Mouse (Mus musculus) embryonic facial prominence, embryonic 11.5 days (tissue): ENCODE data around the gene Taf6. TPM values are rescaled to one million over a fixed set of nuclear protein-coding genes. Genes with fewer than 3 reads are reported as not detected.

Experiments
- ATAC-seq: fragments of 200-750 bp; cut with Nextera tagmentation; replicated peaks from 2 replicates; pipeline ENCODE4 v1.8.0; 2017; ENCODE audit warnings: low read depth; ENCODE audit not compliant: insufficient number of reproducible peaks, low FRiP score, low TSS enrichment
- DNase-seq: peaks from one replicate; pipeline ENCODE4 v3.0.0-alpha.2; 2015; ENCODE audit warnings: low spot score
- H3K27ac ChIP-seq: fragments of 300-500 bp; sonication (generic); replicated peaks from 2 replicates; pipeline ENCODE4 v1.5.1; 2014; ENCODE audit warnings: mild to moderate bottlenecking, low read depth, low read length, control low read depth
- H3K27me3 ChIP-seq: fragments of 300-500 bp; sonication (generic); 2 replicates; pipeline ENCODE4 v1.6.1; 2014; ENCODE audit warnings: mild to moderate bottlenecking, low read length, moderate library complexity, mixed read lengths; ENCODE audit not compliant: control insufficient read depth, insufficient read depth
- H3K36me3 ChIP-seq: fragments of 300-500 bp; sonication (generic); replicated peaks from 2 replicates; pipeline ENCODE4 v1.6.1; 2014; ENCODE audit warnings: low read depth, mild to moderate bottlenecking, low read length, moderate library complexity, mixed read lengths; ENCODE audit not compliant: control insufficient read depth, insufficient read depth
- H3K4me1 ChIP-seq: fragments of 300-500 bp; sonication (generic); 2 replicates; pipeline ENCODE4 v1.6.1; 2014; ENCODE audit warnings: low read length, mixed read lengths; ENCODE audit not compliant: control insufficient read depth, insufficient read depth
- H3K4me2 ChIP-seq: fragments of 300-500 bp; sonication (generic); 2 replicates; pipeline ENCODE4 v1.6.1; 2014; ENCODE audit warnings: low read depth, mild to moderate bottlenecking, control low read depth, low read length, moderate library complexity
- H3K4me3 ChIP-seq: fragments of 300-500 bp; sonication (generic); 2 replicates; pipeline ENCODE4 v1.5.1; 2014; ENCODE audit warnings: low read depth, low read length, control low read depth
- H3K9ac ChIP-seq: fragments of 300-500 bp; sonication (generic); replicated peaks from 2 replicates; pipeline ENCODE4 v1.6.1; 2014; ENCODE audit warnings: mild to moderate bottlenecking, control low read depth, low read length
- H3K9me3 ChIP-seq: fragments of 300-500 bp; sonication (generic); replicated peaks from 2 replicates; pipeline ENCODE4 v1.6.1; 2016; ENCODE audit warnings: mild to moderate bottlenecking, low read length, inconsistent platforms, mixed read lengths; ENCODE audit not compliant: control insufficient read depth
- WGBS: fragments of 180-500 bp; shearing (Covaris S2); extraction: QIAGEN DNeasy Blood & Tissue Kit; methylation state at CpG from one replicate; pipeline ENCODE4 v1.1.7; 2014; 5-methylcytosine and 5-hydroxymethylcytosine counted together
- polyA plus RNA-seq: library from polyadenylated mRNA; unstranded; fragments of >200 nt; fragmentation: Nextera tagmentation; extraction: Ambion mirVana; gene quantifications from 2 replicates; pipeline ENCODE4 v1.2.1, GENCODE M21; 2014

The Taf6 gene
- 120 and 125 TPM in 2 replicates for polyA plus RNA-seq

DNA sequence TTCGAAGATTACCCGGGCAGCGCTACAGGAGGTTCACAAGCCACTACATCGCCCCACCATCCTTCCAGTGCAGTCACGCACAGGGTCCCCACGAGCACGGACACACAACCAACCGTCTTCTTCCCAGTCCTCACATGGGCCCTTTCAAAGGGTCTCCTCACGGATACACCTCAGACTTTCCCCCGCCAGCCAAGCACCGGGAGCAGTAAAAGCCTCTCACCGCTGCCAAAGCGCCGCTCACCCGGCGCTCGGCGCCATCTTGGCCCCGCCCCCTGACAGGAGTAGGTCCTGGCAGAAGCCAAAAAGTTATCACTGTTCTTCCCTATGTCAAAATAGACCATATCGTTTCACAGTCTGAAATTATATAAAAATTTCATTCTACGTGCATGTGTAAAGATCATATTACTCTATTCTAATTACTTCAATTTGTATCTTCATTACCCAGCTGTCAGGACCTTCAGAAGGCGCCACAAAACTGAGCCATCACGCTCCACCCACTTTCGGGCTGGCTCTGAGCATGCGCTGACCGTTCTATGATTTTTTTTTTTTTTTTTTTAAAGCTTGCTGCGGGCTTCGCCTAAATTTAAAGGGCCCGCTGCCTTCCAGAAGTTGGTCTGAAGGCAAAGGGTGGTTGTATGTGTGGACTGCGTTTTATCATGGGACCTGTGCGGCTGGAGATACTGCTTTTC, at the start of gene Taf6, which contains the start of gene Cnpy4:
TSS of gene Taf6 (minus strand) at position 502 of the 689 bp plus-strand sequence.
TSS of gene Cnpy4 (plus strand) at position 536 of the 689 bp plus-strand sequence.
- Histone ChIP-seq H3K4me3 (peak within 1 kb of the TSS; percentile 68), H3K36me3 (peaks cover 6% of the 10 kb centered on the region), H3K9ac (peak within 1 kb of the TSS; percentile 91), H3K27ac (peak within 1 kb of the TSS; percentile 52), H3K4me1 (no peaks in the 10 kb centered on the region; the same call in 1 of the 2 replicates), H3K9me3 (no peaks in the 10 kb centered on the region), H3K27me3 (no peaks in the 10 kb centered on the region), H3K4me2 (peak within 1 kb of the TSS; percentile 66)
- DNase-seq (peak; percentile 91), ATAC-seq (peak; percentile 71)
- under 1% methylated on average over 31 of the region's 31 CpGs for WGBS

DNA sequence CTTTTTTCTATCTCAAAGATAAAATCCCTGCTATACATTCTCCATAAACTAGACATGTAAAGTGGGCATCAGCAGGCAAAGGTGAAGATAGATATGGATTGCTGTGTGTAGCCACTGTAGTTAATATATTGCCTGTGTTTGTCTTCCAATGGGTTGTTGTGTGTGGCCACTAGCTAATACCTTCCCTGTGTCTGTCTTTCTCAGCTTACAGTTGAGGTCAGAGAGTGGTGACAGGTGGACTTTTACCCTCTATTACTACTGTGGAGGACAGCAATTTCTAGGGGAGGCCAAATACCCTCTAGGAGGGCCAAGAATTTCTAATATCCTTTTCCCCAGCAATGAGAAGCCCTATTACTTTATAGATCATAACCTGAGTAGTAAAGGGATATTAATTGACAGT, 47.0 kb upstream of the Taf6 start:
- no peak for DNase-seq
- Histone ChIP-seq H3K27ac (no peak overlapping the region), H3K36me3 (no peaks in the 10 kb centered on the region), H3K4me3 (no peak overlapping the region), H3K9me3 (no peaks in the 10 kb centered on the region), H3K9ac (no peak overlapping the region), H3K27me3 (no peaks in the 10 kb centered on the region), H3K4me2 (no peak overlapping the region), H3K4me1 (no peaks in the 10 kb centered on the region)
- no peak for ATAC-seq

DNA sequence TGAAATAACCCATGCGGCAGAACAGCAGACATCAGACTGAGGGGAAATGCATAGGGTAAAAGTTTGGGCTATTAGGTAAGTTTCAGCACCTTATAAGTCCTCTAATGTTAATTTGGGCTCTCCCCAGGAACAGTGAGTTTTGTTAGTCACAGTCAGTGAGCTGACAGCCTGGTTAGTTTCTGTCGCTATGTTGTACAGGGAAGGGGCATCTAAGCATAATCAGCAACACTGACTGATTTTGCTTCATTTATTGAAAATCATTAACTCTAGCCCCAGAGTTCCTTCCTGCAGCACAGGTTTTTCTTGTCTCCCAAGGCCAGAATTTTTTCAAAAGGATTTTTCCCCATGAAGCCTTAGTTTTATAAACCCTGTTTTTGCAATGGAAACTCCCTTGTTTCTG, 46.5 kb upstream of the Taf6 start:
- Histone ChIP-seq H3K9me3 (no peaks in the 10 kb centered on the region), H3K27me3 (no peaks in the 10 kb centered on the region), H3K4me2 (no peak overlapping the region), H3K4me1 (no peaks in the 10 kb centered on the region), H3K4me3 (no peak overlapping the region), H3K36me3 (no peaks in the 10 kb centered on the region), H3K9ac (no peak overlapping the region), H3K27ac (no peak overlapping the region)
- DNase-seq: no peak
- no peak for ATAC-seq
- 89% methylated on average over 2 of the region's 2 CpGs for WGBS

DNA sequence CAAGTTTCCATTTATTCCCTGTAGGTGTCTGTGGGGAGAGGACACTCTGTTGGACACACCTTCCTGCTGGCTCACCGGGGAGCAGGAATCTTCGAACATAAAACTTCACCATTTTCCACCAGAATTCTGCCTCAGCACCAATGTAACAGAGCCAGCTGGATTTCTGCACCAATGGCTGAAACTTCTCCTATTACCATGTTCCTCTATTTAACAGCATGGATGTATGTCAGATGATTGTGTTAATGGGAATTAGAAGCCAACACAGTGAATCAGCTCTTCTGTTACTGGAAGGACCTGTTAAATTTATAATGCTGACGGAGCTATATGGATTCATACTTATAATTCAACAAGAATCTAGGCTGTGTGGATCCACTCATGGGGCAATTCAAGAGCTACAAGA, 42.3 kb upstream of the Taf6 start:
- 85% methylated on average over 3 of the region's 3 CpGs for WGBS
- ATAC-seq: no peak
- H3K36me3 ChIP-seq: no peaks in the 10 kb centered on the region
- H3K4me1 ChIP-seq: no peaks in the 10 kb centered on the region
- no peak overlapping the region for H3K9ac ChIP-seq
- H3K4me2 ChIP-seq: no peak overlapping the region
- no peak overlapping the region for H3K4me3 ChIP-seq
- no peak for DNase-seq
- H3K27me3 ChIP-seq: no peaks in the 10 kb centered on the region
- H3K9me3 ChIP-seq: no peaks in the 10 kb centered on the region
- H3K27ac ChIP-seq: no peak overlapping the region

DNA sequence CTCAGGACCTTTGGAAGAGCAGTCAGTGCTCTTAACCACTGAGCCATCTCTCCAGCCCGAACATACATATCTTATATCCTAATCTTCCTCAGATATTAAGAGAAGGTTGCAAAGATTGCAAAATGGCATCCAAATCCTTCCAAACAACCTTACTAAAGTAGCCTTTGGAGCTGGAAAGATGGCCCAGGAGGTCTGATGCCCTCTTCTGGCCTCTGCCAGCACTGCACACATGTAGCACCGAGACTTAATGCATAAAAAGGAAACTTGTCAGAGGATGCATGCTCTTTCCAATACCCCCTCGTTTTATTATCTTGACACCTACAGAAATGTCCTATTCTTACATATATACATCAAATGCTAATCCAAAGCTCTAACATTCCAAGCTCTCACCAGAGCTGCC, 40.8 kb upstream of the Taf6 start:
- WGBS: 59% methylated on average over 3 of the region's 3 CpGs
- Histone ChIP-seq H3K36me3 (no peaks in the 10 kb centered on the region), H3K9me3 (no peaks in the 10 kb centered on the region), H3K27ac (no peak overlapping the region), H3K4me3 (no peak overlapping the region), H3K4me1 (no peaks in the 10 kb centered on the region), H3K27me3 (no peaks in the 10 kb centered on the region), H3K9ac (no peak overlapping the region), H3K4me2 (no peak overlapping the region)
- ATAC-seq (no peak), DNase-seq (no peak)

DNA sequence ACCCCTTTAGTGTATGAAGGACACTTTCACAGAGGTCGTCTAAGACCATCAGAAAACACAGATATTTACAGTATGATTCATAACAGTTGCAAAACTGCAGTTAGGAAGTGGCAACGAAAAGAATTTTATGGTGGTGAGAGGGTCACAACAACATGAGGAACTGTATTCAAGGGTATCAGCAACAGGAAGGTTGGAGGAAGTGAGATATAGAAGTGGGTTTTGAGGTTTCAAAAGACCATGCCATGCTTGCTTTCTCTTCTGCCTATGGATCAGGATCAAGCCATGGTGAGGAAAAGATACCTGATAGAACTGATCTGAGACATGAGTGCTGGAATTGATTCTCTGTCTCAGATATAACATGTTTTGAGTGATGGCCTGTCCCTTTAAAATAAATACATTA, 40.1 kb upstream of the Taf6 start:
- Histone ChIP-seq H3K4me1 (no peaks in the 10 kb centered on the region), H3K9me3 (no peaks in the 10 kb centered on the region), H3K36me3 (no peaks in the 10 kb centered on the region), H3K27me3 (no peaks in the 10 kb centered on the region), H3K4me2 (no peak overlapping the region), H3K27ac (no peak overlapping the region), H3K9ac (no peak overlapping the region), H3K4me3 (no peak overlapping the region)
- no peak for DNase-seq
- 62% methylated on average over 2 of the region's 2 CpGs for WGBS
- ATAC-seq: no peak

DNA sequence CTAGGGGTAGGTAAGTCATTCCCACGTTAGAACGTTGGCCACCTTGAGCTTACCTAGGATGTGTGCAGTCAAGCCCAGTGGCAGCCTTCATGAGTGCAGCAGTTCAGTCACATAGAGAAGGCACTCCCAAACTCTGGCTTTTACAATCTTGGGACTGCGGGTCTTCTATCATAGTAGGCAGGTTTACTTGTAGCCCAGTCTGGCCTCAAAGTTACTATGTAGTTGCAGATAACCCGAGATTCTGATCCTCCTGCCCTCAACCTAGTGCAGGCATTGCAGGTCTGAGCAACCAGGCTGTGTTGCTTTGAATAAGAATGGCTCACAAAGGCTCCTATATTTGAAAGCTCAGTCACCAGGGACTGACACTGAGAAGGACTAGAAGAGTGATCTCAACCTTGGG, 39.2 kb upstream of the Taf6 start:
- H3K27me3 ChIP-seq: no peaks in the 10 kb centered on the region
- no peaks in the 10 kb centered on the region for H3K4me1 ChIP-seq
- no peak overlapping the region for H3K27ac ChIP-seq
- no peaks in the 10 kb centered on the region for H3K36me3 ChIP-seq
- H3K4me3 ChIP-seq: no peak overlapping the region
- ATAC-seq (no peak), DNase-seq (no peak)
- no peak overlapping the region for H3K9ac ChIP-seq
- H3K9me3 ChIP-seq: no peaks in the 10 kb centered on the region
- no peak overlapping the region for H3K4me2 ChIP-seq
- 77% methylated on average over 4 of the region's 4 CpGs for WGBS

DNA sequence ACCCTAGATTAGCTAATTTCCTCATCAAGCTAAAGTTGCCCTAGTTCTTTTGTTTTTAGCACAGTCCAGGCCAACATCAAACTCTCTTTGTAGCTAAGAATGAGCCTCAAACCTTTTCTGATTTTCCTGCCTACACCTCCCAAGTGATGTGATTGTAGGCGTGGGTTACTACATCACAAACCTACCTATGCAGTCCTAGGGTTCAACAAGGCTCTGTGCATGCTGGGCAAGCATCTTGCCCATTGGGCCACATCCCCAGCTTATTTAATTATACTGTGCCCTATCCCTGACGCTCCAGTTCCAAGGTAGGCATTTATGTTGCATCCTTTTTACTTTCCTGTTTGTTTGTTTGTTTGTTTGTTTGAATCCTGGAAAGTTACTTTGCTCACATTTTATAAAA, 38.4 kb upstream of the Taf6 start, which contains the start of gene Nxpe5:
TSS of gene Nxpe5 (plus strand) at position 199 of the 400 bp plus-strand sequence.
- H3K4me2 ChIP-seq: no peak within 1 kb of the TSS
- no peak within 1 kb of the TSS for H3K4me3 ChIP-seq
- no peaks in the 10 kb centered on the region for H3K27me3 ChIP-seq
- H3K9me3 ChIP-seq: no peaks in the 10 kb centered on the region
- no peak within 1 kb of the TSS for H3K9ac ChIP-seq
- DNase-seq (no peak), ATAC-seq (no peak)
- H3K27ac ChIP-seq: no peak within 1 kb of the TSS
- 59% methylated on average over 2 of the region's 2 CpGs for WGBS
- H3K36me3 ChIP-seq: no peaks in the 10 kb centered on the region
- no peaks in the 10 kb centered on the region for H3K4me1 ChIP-seq
